Mouse (Mus musculus): ENCODE data around the gene Ankrd33.

- TF ChIP-seq CTCF (IDR thresholded peaks at IDR 0.05; ENCODE audit: control insufficient read depth, insufficient read depth, low read length) (no peak), POLR2A (IDR thresholded peaks at IDR 0.05; ENCODE audit: borderline replicate concordance, control insufficient read depth, low read depth, low read length) (no peak)
These were observed 29.1 kb upstream of the Ankrd33 start for GRCm38 (mm10) chr15:101086451-101086850.
